Mouse (Mus musculus) stomach, postnatal 0 days (tissue): ENCODE measurements around the gene Dnajc30.

Experiments
- CTCF ChIP-seq: IDR thresholded peaks from 2 replicates; pipeline ENCODE4 v1.5.1; 2016; ENCODE audit warnings: antibody characterized with exemption, low read depth, mild to moderate bottlenecking, moderate library complexity
- EP300 ChIP-seq: optimal IDR thresholded peaks from 2 replicates; pipeline ENCODE3; 2016; ENCODE audit warnings: antibody characterized with exemption

DNA sequence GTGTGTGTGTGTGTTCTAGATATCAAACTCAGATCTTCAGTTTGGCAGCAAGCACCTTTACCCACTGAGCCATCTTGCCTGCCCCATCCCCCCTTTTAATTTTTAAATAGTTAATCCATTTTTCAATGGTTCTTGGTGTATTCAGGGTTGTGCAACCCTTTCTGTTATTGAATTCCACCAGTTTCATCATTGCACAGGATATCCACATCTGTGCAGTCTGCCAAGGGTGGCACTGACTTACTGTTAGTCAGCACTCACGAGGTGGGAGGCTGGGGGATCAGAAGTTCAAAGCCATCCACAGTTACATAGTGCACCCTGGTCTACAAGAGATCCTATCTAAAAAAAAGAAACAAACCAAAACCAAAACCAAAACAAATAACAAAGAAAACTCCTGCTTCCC, 37.0 kb downstream of the Dnajc30 start:
- TF ChIP-seq CTCF (no peak), EP300 (no peak)
